Mouse (Mus musculus): ENCODE results near the gene Ubc. TPM values are rescaled to one million over a fixed set of nuclear protein-coding genes. Genes with fewer than 3 reads are reported as not detected.

The Ubc gene
- polyA plus RNA-seq, 1 experiment from 2014 or later: 875 TPM

GRCm38 (mm10) chr5:125409348-125410090, 19.5 kb upstream of the Ubc start:
- Histone ChIP-seq H3K4me1 (replicated peaks) (peaks cover 14% of the 10 kb centered on the region), H3K4me3 (replicated peaks) (peak overlapping the region; percentile 34), H3K27me3 (replicated peaks) (no peaks in the 10 kb centered on the region), H3K4me2 (replicated peaks) (peak overlapping the region; percentile 53), H3K27ac (no peak overlapping the region), H3K36me3 (peaks cover 8% of the 10 kb centered on the region; the same call in 1 of the 2 replicates), H3K9ac (no peak overlapping the region), H3K9me3 (no peaks in the 10 kb centered on the region)
- whole genome bisulfite sequencing: 6% methylated on average over 20 of the region's 20 CpGs
- ATAC-seq: peak; percentile 70

GRCm38 (mm10) chr5:125408842-125409241, 18.8 kb upstream of the Ubc start:
- no peak overlapping the region for H3K9ac ChIP-seq
- H3K27me3 ChIP-seq (replicated peaks): no peaks in the 10 kb centered on the region
- H3K4me1 ChIP-seq (replicated peaks): peaks cover 14% of the 10 kb centered on the region
- ATAC-seq: peak; percentile 57
- H3K4me2 ChIP-seq (replicated peaks): peak overlapping the region; percentile 53
- H3K9me3 ChIP-seq: no peaks in the 10 kb centered on the region
- WGBS: 1% methylated on average over 13 of the region's 13 CpGs
- H3K36me3 ChIP-seq: 0 out of 2 replicates have a peak, but pooled peaks cover 4% of the 10 kb centered on the region
- H3K27ac ChIP-seq: no peak overlapping the region
- peak overlapping the region; percentile 34 for H3K4me3 ChIP-seq (replicated peaks)

- H3K9ac ChIP-seq: no peak overlapping the region
- peaks cover 14% of the 10 kb centered on the region for H3K4me1 ChIP-seq (replicated peaks)
- H3K36me3 ChIP-seq: no peaks in the 10 kb centered on the region
- no peak overlapping the region for H3K27ac ChIP-seq
- 0 out of 2 replicates have a peak overlapping the region, but pooled peaks have one; percentile 3 for H3K4me2 ChIP-seq (replicated peaks)
- H3K27me3 ChIP-seq (replicated peaks): no peaks in the 10 kb centered on the region
- no peak for ATAC-seq
- WGBS: 68% methylated on average over 14 of the region's 14 CpGs
- H3K9me3 ChIP-seq: no peaks in the 10 kb centered on the region
- H3K4me3 ChIP-seq (replicated peaks): no peak overlapping the region
Measured at GRCm38 (mm10) chr5:125407910-125408575, 18.0 kb upstream of the Ubc start.

GRCm38 (mm10) chr5:125407020-125407830, 17.2 kb upstream of the Ubc start:
- Histone ChIP-seq H3K27me3 (replicated peaks) (no peaks in the 10 kb centered on the region), H3K4me2 (replicated peaks) (peak overlapping the region; percentile 82), H3K9me3 (no peaks in the 10 kb centered on the region), H3K27ac (no peak overlapping the region), H3K9ac (no peak overlapping the region), H3K4me1 (replicated peaks) (peaks cover 14% of the 10 kb centered on the region), H3K4me3 (replicated peaks) (peak overlapping the region; percentile 60), H3K36me3 (no peaks in the 10 kb centered on the region)
- 52% methylated on average over 13 of the region's 13 CpGs for WGBS
- ATAC-seq: no peak

- peak overlapping the region; percentile 57 for H3K9ac ChIP-seq
Measured at GRCm38 (mm10) chr5:125406322-125407016, 16.5 kb upstream of the Ubc start.

GRCm38 (mm10) chr5:125405546-125406248, 15.7 kb upstream of the Ubc start:
- under 1% methylated on average over 31 of the region's 31 CpGs for WGBS
- no peaks in the 10 kb centered on the region for H3K27me3 ChIP-seq (replicated peaks)
- H3K9me3 ChIP-seq: no peaks in the 10 kb centered on the region
- peak overlapping the region; percentile 57 for H3K9ac ChIP-seq
- no peaks in the 10 kb centered on the region for H3K36me3 ChIP-seq
- peak overlapping the region; percentile 88 for H3K27ac ChIP-seq
- peak overlapping the region; percentile 82 for H3K4me2 ChIP-seq (replicated peaks)
- peak; percentile 68 for ATAC-seq
- peaks cover 14% of the 10 kb centered on the region for H3K4me1 ChIP-seq (replicated peaks)
- peak overlapping the region; percentile 60 for H3K4me3 ChIP-seq (replicated peaks)

More at GRCm38 (mm10) chr5:125406322-125407016, 16.5 kb upstream of the Ubc start:
- ATAC-seq: peak; percentile 50
- Histone ChIP-seq H3K4me1 (replicated peaks) (peaks cover 14% of the 10 kb centered on the region), H3K27ac (peak overlapping the region; percentile 88), H3K4me3 (replicated peaks) (peak overlapping the region; percentile 60), H3K36me3 (no peaks in the 10 kb centered on the region), H3K4me2 (replicated peaks) (peak overlapping the region; percentile 82), H3K27me3 (replicated peaks) (no peaks in the 10 kb centered on the region), H3K9me3 (no peaks in the 10 kb centered on the region)
- WGBS: 2% methylated on average over 20 of the region's 20 CpGs

GRCm38 (mm10) chr5:125404903-125405545, 15.0 kb upstream of the Ubc start:
- H3K4me1 ChIP-seq (replicated peaks): peaks cover 13% of the 10 kb centered on the region
- ATAC-seq: peak; percentile 32
- no peaks in the 10 kb centered on the region for H3K9me3 ChIP-seq
- H3K4me2 ChIP-seq (replicated peaks): peak overlapping the region; percentile 78
- H3K36me3 ChIP-seq: no peaks in the 10 kb centered on the region
- no peaks in the 10 kb centered on the region for H3K27me3 ChIP-seq (replicated peaks)
- under 1% methylated on average over 28 of the region's 28 CpGs for WGBS
- peak overlapping the region; percentile 57 for H3K9ac ChIP-seq
- H3K27ac ChIP-seq: peak overlapping the region; percentile 80
- H3K4me3 ChIP-seq (replicated peaks): peak overlapping the region; percentile 60

- Histone ChIP-seq H3K36me3 (no peaks in the 10 kb centered on the region), H3K27me3 (replicated peaks) (no peaks in the 10 kb centered on the region), H3K9ac (peak overlapping the region; percentile 57), H3K27ac (peak overlapping the region; percentile 80), H3K4me1 (replicated peaks) (peaks cover 8% of the 10 kb centered on the region), H3K4me2 (replicated peaks) (peak overlapping the region; percentile 78), H3K4me3 (replicated peaks) (peak overlapping the region; percentile 60), H3K9me3 (no peaks in the 10 kb centered on the region)
- no peak for ATAC-seq
- WGBS: 3% methylated on average over 7 of the region's 7 CpGs
Measured at GRCm38 (mm10) chr5:125404536-125404902, 14.5 kb upstream of the Ubc start.

GRCm38 (mm10) chr5:125403481-125404465, 13.8 kb upstream of the Ubc start:
- WGBS: 12% methylated on average over 31 of the region's 31 CpGs
- Histone ChIP-seq H3K27ac (no peak overlapping the region), H3K4me1 (replicated peaks) (peaks cover 8% of the 10 kb centered on the region), H3K36me3 (no peaks in the 10 kb centered on the region), H3K9ac (peak overlapping the region; percentile 26; the same call in 1 of the 2 replicates), H3K4me3 (replicated peaks) (peak overlapping the region; percentile 38), H3K4me2 (replicated peaks) (peak overlapping the region; percentile 73), H3K27me3 (replicated peaks) (no peaks in the 10 kb centered on the region), H3K9me3 (no peaks in the 10 kb centered on the region)
- ATAC-seq: peak; percentile 29; the same call in 1 of the 2 replicates

GRCm38 (mm10) chr5:125402991-125403390, 13.0 kb upstream of the Ubc start:
- 70% methylated on average over 6 of the region's 6 CpGs for WGBS

More at GRCm38 (mm10) chr5:125402991-125403390, 13.0 kb upstream of the Ubc start:
- Histone ChIP-seq H3K4me3 (replicated peaks) (no peak overlapping the region), H3K4me1 (replicated peaks) (peaks cover 8% of the 10 kb centered on the region), H3K9ac (no peak overlapping the region), H3K4me2 (replicated peaks) (no peak overlapping the region), H3K9me3 (no peaks in the 10 kb centered on the region), H3K27me3 (replicated peaks) (no peaks in the 10 kb centered on the region), H3K27ac (no peak overlapping the region), H3K36me3 (no peaks in the 10 kb centered on the region)
- no peak for ATAC-seq
